Mouse (Mus musculus): Measurements from ENCODE around the gene Ppp1r3e. TPM values are rescaled to one million over a fixed set of nuclear protein-coding genes. Genes with fewer than 3 reads are reported as not detected.

Gene Ppp1r3e
- total RNA-seq, 1 experiment from 2014 or later = 5.4 TPM

GRCm38 (mm10) chr14:54883154-54884021 is 6.0 kb upstream of the Ppp1r3e start, which contains the start of the genes Bcl2l2 and Gm20521:
Bcl2l2 (plus strand) TSS chr14:54883377.
Gm20521 (plus strand) TSS chr14:54883441.
- peak; percentile 97 for ATAC-seq (replicated peaks; ENCODE audit: low read depth, poor library complexity, severe bottlenecking)

GRCm38 (mm10) chr14:54876539-54877047 is 757 bp downstream of the Ppp1r3e start:
- ATAC-seq (replicated peaks; ENCODE audit: low read depth, poor library complexity, severe bottlenecking) = peak; percentile 75

GRCm38 (mm10) chr14:54875844-54876538 is 1.4 kb downstream of the Ppp1r3e start:
- ATAC-seq (replicated peaks; ENCODE audit: low read depth, poor library complexity, severe bottlenecking) = 0 out of 2 replicates have a peak, but pooled peaks have one; percentile 16

DNA sequence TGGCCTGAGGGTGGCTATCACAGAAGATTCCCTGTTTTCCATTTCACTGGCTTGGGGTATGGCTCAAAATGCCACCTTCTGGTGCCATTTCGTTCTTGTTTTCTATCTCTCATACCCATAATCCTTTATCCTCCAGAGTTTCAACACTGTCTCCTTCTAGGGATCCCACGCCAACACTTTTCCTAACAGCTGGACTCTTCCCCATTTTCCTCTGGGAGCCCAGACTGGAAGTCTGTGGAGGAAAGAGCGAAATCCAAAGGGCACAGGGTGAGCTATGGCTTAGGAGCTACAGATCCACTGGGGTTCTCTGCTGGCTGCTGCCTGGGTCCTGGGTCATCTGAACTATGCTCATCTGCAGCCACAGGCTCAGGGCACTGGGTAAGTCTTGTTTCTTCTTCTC is 3.2 kb downstream of the Ppp1r3e start:
- ATAC-seq (replicated peaks; ENCODE audit: low read depth, poor library complexity, severe bottlenecking) = no peak

GRCm38 (mm10) chr14:54870861-54871260 is 6.5 kb downstream of the Ppp1r3e start, which contains the start of gene Homez:
Homez (minus strand) TSS chr14:54870961.
- ATAC-seq (replicated peaks; ENCODE audit: low read depth, poor library complexity, severe bottlenecking) = no peak

- no peak for ATAC-seq (replicated peaks; ENCODE audit: low read depth, poor library complexity, severe bottlenecking)
Measured at GRCm38 (mm10) chr14:54868026-54868425, 9.3 kb downstream of the Ppp1r3e start.

- ATAC-seq (replicated peaks; ENCODE audit: low read depth, poor library complexity, severe bottlenecking) = no peak
Measured at GRCm38 (mm10) chr14:54866936-54867335, 10.4 kb downstream of the Ppp1r3e start.

- no peak for ATAC-seq (replicated peaks; ENCODE audit: low read depth, poor library complexity, severe bottlenecking)
Measured at GRCm38 (mm10) chr14:54866268-54866667, 11.1 kb downstream of the Ppp1r3e start.

DNA sequence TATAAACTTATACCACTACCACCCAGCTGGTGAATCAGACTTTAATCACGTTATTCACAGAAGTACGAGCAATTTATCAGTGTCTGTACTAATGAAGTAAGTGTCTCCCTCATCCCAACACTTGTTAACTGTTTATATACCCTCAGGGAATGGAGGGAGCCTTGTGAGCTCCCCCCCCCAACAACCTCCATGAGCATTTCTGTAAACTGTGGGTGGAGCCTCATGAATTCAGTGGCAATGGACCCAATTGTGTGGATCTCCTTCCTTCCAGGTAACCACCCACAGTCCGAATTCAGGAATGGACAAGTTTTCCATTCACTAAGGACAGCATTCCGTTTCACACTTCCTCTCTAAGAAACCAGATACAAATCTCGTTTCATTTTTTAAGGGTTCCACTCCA is 11.7 kb downstream of the Ppp1r3e start:
- no peak for ATAC-seq (replicated peaks; ENCODE audit: low read depth, poor library complexity, severe bottlenecking)

DNA sequence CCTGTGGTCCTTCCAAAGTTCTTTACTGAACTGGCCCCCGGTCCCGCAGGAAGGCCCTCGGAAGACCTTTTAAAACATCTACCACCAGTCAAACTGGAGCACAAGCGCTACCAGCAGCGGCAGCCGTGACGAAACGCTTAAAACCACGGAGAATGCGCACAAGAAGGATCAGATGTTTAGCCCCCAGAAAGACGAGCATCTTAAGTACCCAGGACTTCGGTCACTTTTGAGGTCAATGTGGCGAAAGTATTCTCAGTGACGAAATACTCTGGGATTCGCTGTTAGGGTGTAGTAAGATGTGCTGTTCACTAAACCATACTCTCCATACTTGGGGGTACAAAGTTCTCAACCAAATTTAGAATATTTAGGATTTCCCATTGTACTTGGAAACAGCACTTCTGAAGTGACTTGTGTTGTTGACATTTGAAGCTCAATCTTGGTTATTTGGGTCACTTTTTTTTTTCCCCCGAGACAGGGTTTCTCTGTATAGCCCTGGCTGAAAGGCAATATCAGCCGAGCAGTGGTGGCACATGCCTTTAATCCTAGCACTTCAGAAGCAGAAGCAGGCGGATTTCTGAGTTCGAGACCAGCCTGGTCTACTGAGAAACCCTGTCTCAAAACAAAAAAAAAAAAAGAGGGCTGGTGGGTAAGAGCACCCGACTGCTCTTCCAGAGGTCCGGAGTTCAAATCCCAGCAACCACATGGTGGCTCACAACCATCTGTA is 12.9 kb downstream of the Ppp1r3e start:
- peak; percentile 46 for ATAC-seq (replicated peaks; ENCODE audit: low read depth, poor library complexity, severe bottlenecking)

DNA sequence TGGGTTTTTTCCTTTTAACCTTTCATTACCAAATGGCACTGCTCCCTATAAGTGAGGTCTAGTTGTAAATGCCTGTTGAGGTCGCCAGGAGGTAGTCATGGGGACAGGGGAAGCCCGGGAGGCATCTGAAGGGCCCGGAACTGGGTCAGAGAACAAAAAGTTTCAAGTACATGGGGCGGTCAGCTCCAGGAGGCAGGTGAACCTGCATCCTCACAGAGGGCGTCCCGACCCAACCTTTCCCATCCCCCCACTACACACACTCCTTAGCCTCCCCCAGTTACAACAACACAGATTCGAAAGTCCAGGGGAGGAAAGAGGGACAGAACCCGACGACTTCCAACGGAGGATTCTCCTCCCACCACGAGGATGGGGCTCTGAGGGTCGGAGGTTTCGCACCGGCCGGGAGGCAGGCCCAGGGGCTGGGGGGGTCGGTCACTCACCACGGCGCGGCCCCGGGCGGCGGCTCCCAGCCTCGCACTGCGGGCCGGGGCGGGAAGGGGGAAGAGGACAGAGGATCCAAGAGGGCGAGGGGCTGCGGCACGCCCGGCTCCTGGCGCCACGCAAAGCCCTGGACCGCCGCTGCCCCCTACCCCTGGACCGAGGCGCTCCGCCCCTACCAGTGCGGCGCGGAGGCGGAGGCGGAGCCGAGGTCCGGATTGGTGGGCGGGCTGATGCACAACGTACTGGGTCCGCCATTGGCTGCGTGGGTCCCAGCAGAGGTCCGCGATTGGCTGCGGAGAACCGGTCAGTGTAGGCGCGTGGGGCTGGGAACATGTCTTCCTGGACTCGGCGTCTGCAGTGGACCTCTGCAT is 13.6 kb downstream of the Ppp1r3e start:
- peak; percentile 96 for ATAC-seq (replicated peaks; ENCODE audit: low read depth, poor library complexity, severe bottlenecking)

DNA sequence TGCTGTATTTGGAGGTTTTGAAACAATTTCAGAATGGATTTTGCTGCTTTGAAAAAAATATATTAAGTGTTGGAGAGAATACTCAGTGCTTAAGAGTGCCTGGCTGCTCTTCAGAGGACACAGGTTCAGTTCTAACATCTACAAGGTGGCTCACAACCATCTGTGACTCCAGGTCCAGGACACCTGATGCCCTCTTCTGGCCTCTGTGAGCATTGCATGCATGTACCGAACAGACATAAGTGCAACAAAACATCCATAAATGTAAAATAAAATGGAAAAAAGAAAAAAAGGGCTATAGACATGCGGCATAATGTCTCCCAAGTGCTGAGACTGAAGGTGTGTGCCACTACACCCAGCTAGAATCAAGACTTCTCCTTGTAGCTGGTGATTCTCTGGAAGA is 16.8 kb downstream of the Ppp1r3e start:
- ATAC-seq (replicated peaks; ENCODE audit: low read depth, poor library complexity, severe bottlenecking) = no peak

DNA sequence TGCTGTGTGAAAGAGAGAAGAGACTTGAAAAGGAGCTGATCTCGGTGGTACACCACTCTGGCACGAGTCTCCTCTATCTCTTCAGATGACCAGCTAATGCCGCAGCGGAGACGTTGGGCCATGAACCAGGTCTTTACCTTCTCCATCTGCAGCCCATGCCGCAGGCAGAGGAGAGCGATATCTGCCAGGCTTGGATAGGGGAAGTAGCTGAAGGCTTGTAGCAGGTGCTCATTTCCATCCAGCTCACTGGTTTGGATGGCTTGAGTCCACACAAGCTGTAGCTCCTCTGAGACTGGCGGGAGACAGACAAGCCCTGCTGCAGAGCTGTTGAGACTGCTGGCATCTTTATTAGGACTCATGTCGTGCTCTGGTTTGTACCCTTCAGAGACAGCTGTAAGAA is 19.5 kb downstream of the Ppp1r3e start:
- ATAC-seq (replicated peaks; ENCODE audit: low read depth, poor library complexity, severe bottlenecking) = no peak

GRCm38 (mm10) chr14:54856703-54857102 is 20.6 kb downstream of the Ppp1r3e start:
- no peak for ATAC-seq (replicated peaks; ENCODE audit: low read depth, poor library complexity, severe bottlenecking)

DNA sequence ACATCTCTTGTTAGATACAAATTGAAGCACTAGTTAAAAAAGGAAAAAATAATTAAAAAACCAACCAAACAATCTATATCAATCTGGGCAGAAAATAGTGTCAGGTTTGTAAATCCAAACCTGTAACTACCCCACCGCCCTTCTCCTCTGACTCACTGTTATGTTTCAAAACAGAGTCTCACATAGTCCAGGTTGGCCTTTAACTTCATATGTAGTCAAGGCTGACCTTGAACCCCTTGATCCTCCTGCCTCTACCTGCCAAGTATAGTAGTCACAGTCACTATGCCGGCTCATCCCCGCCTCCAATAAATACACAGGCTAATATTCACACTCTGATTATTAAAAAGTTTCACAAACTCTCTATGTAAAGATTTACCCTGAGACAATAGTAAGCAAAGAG is 21.6 kb downstream of the Ppp1r3e start:
- ATAC-seq (replicated peaks; ENCODE audit: low read depth, poor library complexity, severe bottlenecking) = no peak

DNA sequence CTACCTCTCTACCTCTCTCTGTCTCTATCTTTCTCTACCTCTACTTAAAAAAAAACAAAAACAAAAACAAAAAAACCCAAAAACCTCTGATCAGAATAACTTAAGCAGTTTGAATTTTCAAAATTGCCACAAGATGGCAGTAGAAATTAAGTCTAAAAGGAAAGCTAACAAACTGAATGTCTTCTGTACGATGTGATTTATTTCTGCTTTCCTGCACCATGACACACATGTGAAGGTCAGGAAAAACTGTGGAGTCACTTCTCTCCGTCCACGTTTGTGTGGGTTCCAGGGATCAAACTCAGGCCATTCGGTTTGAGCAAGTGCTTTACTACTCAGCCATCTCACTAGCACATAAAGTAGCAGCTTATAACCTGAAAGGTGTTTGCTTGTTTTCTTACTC is 33.9 kb downstream of the Ppp1r3e start:
- no peak for ATAC-seq (replicated peaks; ENCODE audit: low read depth, poor library complexity, severe bottlenecking)

DNA sequence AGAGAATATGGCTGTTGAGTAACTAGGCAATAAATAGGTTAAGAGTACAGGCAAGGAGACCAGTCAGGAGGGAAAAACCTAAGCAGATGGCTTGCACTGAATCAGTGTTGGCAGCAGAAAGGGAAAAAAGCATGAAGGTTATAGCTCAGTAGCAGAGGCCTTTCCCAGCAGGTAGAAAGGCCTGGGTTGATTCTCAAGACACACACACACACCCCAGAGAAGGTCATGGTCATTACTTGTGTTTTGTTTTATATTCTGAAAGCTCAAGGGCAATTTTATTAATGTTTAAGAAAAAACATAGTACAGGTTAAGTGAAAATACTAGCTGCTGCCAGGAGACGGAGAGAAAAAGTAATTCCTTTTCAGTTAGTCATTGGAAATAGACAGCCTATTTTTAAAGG is 53.6 kb downstream of the Ppp1r3e start:
- ATAC-seq (replicated peaks; ENCODE audit: low read depth, poor library complexity, severe bottlenecking) = no peak
